Mouse (Mus musculus) limb, embryonic 14.5 days (tissue): ENCODE results near the gene Lrrk1. TPM values are rescaled to one million over a fixed set of nuclear protein-coding genes. Genes with fewer than 3 reads are reported as not detected.

ENCODE experiments used
- ATAC-seq: fragments of 200-750 bp; cut with Nextera tagmentation; 2 replicates; pipeline ENCODE4 v1.8.0; 2017; ENCODE audit warnings: low read depth, moderate number of reproducible peaks, moderate TSS enrichment; ENCODE audit not compliant: low FRiP score
- DNase-seq: peaks from one replicate; pipeline ENCODE4 v3.0.0-alpha.2; 2015; ENCODE audit warnings: low spot score
- H3K27ac ChIP-seq: fragments of 300-500 bp; sonication (generic); replicated peaks from 2 replicates; pipeline ENCODE4 v1.5.1; 2014; ENCODE audit warnings: low read depth, mild to moderate bottlenecking, low read length, moderate library complexity, mixed read lengths
- H3K27me3 ChIP-seq: fragments of 300-500 bp; sonication (generic); 2 replicates; pipeline ENCODE4 v1.6.1; 2014; ENCODE audit warnings: low read length, mixed read lengths; ENCODE audit not compliant: control insufficient read depth, insufficient read depth
- H3K36me3 ChIP-seq: fragments of 300-500 bp; sonication (generic); 2 replicates; pipeline ENCODE4 v1.6.1; 2014; ENCODE audit warnings: mild to moderate bottlenecking, low read length, moderate library complexity, mixed read lengths; ENCODE audit not compliant: control insufficient read depth, insufficient read depth
- H3K4me1 ChIP-seq: fragments of 300-500 bp; sonication (generic); 2 replicates; pipeline ENCODE4 v1.6.1; 2014; ENCODE audit warnings: antibody characterized with exemption, low read length, mixed read lengths; ENCODE audit not compliant: control insufficient read depth, insufficient read depth
- H3K4me2 ChIP-seq: fragments of 300-500 bp; sonication (generic); replicated peaks from 2 replicates; pipeline ENCODE4 v1.6.1; 2014; ENCODE audit warnings: low read depth, mild to moderate bottlenecking, low read length, moderate library complexity; ENCODE audit not compliant: severe bottlenecking
- H3K4me3 ChIP-seq: fragments of 300-500 bp; sonication (generic); replicated peaks from 2 replicates; pipeline ENCODE4 v1.5.1; 2014; ENCODE audit warnings: low read length
- H3K9ac ChIP-seq: fragments of 300-500 bp; sonication (generic); 2 replicates; pipeline ENCODE4 v1.6.1; 2014; ENCODE audit warnings: mild to moderate bottlenecking, low read depth, low read length, moderate library complexity; ENCODE audit not compliant: severe bottlenecking
- H3K9me3 ChIP-seq: fragments of 300-500 bp; sonication (generic); 2 replicates; pipeline ENCODE4 v1.6.1; 2016; ENCODE audit warnings: low read length; ENCODE audit not compliant: control insufficient read depth
- POLR2A ChIP-seq: fragments of 200-500 bp; IDR thresholded peaks from 2 replicates; pipeline ENCODE4 v1.8.0; 2012; ENCODE audit warnings: inconsistent platforms, mild to moderate bottlenecking, moderate library complexity, borderline replicate concordance; ENCODE audit not compliant: insufficient read depth, insufficient read length; ENCODE audit errors: extremely low read depth
- WGBS: fragments of 180-500 bp; shearing (Covaris S2); extraction: QIAGEN DNeasy Blood & Tissue Kit; methylation state at CpG from one replicate; pipeline ENCODE4 v1.1.7; 2014; 5-methylcytosine and 5-hydroxymethylcytosine counted together
- polyA plus RNA-seq, 2 experiments: library from polyadenylated mRNA; depleted of rRNA in 1 of 2; stranded (reverse) in 1 of 2; unstranded in 1 of 2; fragments of >200 nt; fragmentation: Nextera tagmentation in 1 of 2; extraction: Ambion mirVana in 1 of 2; gene quantifications; 2 replicates each; pipeline versions ENCODE4 v1.2.1 to v1.2.3; 2012 to 2014

The Lrrk1 gene
- polyA plus RNA-seq, 2 experiments: 13.1 to 16.1 TPM

DNA sequence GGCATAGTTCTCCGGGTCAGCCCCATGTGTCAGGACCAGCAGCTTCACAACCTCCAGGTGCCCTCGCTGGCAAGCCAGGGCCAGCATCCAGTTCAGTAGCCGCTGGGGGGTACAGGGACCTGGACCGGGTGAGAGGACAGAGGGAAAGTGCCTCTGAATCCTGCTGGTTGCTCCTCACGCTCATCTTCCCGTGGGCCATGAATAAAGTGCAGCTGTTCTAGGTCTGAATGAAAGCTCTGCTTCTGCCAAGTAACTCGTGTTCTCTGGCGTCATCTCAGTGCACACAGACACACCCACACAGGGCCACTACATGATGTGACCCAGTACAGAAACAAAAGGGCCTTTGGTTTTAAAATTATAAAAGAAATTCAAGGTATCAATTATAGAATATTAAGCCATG, 55.8 kb downstream of the Lrrk1 start:
- H3K4me3 ChIP-seq: no peak overlapping the region
- no peaks in the 10 kb centered on the region for H3K27me3 ChIP-seq

DNA sequence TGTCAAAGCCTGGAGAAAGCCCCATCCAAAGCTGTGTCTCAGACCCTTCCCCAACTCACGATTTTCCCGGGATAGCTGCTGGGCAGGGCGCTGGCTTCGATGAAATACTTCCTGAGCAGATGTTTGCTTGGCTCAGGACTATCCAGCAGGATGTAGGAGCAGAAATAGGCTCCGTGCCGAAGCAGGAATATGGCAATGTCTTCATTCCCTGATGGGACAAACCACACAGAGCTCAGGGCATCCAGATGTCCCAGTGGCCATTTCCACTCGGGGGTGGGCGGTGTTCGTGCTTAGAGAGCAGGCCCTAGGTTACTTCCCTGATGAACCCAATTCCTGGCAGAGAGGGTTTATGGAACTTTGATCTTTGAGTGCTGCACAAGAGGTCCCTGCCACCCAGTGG, 57.5 kb downstream of the Lrrk1 start:
- Histone ChIP-seq H3K36me3 (peaks cover 4% of the 10 kb centered on the region; the same call in 1 of the 2 replicates), H3K27ac (no peak overlapping the region), H3K4me2 (no peak overlapping the region), H3K9me3 (no peaks in the 10 kb centered on the region), H3K9ac (no peak overlapping the region), H3K4me1 (peaks cover under 1% of the 10 kb centered on the region; the same call in 1 of the 2 replicates), H3K27me3 (no peaks in the 10 kb centered on the region), H3K4me3 (no peak overlapping the region)
- DNase-seq: no peak
- WGBS: 67% methylated on average over 9 of the region's 9 CpGs
- no peak for TF ChIP-seq POLR2A
- ATAC-seq: no peak; the same call in 1 of the 2 replicates

More for the DNA sequence above, 55.8 kb downstream of the Lrrk1 start:
- no peak for TF ChIP-seq POLR2A
- Histone ChIP-seq H3K9ac (no peak overlapping the region), H3K36me3 (peaks cover 4% of the 10 kb centered on the region; the same call in 1 of the 2 replicates), H3K4me1 (no peaks in the 10 kb centered on the region), H3K4me2 (no peak overlapping the region), H3K27ac (no peak overlapping the region), H3K9me3 (no peaks in the 10 kb centered on the region)
- 92% methylated on average over 8 of the region's 8 CpGs for WGBS
- ATAC-seq (no peak), DNase-seq (no peak)

DNA sequence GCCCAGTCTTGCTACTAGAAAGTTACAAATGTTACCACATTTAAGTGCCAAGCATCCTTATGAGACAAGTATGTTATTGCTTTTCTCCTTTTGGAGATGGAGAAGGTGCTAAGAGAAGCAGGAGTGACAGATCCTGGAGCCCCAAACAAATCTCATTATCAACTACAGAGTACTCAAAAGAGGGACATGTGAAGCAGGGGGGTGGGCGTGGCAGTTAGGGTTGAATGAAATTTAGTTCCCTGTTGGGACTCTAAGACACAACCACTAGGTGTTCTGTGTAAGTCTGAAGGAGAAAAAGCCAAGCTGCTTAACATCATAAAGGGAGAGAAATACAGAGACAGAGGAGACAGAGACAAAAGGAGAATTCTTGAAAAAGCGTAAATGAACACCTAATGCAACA, 60.6 kb downstream of the Lrrk1 start:
- H3K4me1 ChIP-seq: peaks cover 4% of the 10 kb centered on the region; the same call in 1 of the 2 replicates
- H3K27ac ChIP-seq: no peak overlapping the region
- no peaks in the 10 kb centered on the region for H3K9me3 ChIP-seq
- H3K36me3 ChIP-seq: peaks cover 4% of the 10 kb centered on the region; the same call in 1 of the 2 replicates
- DNase-seq: no peak
- ATAC-seq: no peak
- H3K27me3 ChIP-seq: no peaks in the 10 kb centered on the region
- WGBS: 91% methylated on average over 2 of the region's 2 CpGs
- no peak overlapping the region for H3K9ac ChIP-seq
- no peak overlapping the region for H3K4me2 ChIP-seq
- TF ChIP-seq POLR2A: no peak
- H3K4me3 ChIP-seq: no peak overlapping the region

DNA sequence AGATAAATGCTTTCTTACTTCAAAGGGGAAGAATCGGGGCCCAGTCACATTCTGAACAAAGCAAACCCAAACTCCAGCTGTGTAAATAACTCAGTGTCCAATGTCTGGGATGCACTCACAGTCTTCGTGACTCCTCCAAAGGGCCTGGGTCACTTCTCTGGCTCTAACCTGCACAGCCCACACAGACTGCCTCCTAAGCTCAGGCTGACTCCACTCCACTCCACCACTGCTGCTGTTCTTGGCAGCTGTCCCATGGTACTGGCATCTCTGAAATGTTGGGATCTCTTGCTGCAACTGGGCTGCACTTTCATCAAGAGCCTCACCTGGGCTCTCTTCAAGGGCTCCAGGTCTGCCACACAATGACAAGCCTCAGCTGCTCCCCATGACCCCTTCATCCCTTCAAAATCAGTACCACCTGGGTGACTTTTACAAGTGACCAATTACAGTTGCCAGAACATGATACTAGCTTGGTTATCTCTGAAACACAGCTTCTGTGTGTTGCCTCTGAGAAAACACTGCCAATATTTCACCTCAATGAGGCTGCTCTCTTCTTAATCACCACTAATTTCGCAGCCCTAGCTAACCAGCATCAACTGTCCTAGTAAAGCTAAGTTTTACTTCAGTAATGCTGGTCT, 62.6 kb downstream of the Lrrk1 start:
- Histone ChIP-seq H3K9ac (no peak overlapping the region), H3K9me3 (no peaks in the 10 kb centered on the region), H3K4me1 (peaks cover 14% of the 10 kb centered on the region), H3K27me3 (no peaks in the 10 kb centered on the region), H3K4me2 (no peak overlapping the region), H3K36me3 (no peaks in the 10 kb centered on the region), H3K4me3 (no peak overlapping the region), H3K27ac (no peak overlapping the region)
- whole genome bisulfite sequencing: 67% methylated on average over 3 of the region's 3 CpGs
- DNase-seq (no peak), ATAC-seq (no peak)
- no peak for TF ChIP-seq POLR2A

DNA sequence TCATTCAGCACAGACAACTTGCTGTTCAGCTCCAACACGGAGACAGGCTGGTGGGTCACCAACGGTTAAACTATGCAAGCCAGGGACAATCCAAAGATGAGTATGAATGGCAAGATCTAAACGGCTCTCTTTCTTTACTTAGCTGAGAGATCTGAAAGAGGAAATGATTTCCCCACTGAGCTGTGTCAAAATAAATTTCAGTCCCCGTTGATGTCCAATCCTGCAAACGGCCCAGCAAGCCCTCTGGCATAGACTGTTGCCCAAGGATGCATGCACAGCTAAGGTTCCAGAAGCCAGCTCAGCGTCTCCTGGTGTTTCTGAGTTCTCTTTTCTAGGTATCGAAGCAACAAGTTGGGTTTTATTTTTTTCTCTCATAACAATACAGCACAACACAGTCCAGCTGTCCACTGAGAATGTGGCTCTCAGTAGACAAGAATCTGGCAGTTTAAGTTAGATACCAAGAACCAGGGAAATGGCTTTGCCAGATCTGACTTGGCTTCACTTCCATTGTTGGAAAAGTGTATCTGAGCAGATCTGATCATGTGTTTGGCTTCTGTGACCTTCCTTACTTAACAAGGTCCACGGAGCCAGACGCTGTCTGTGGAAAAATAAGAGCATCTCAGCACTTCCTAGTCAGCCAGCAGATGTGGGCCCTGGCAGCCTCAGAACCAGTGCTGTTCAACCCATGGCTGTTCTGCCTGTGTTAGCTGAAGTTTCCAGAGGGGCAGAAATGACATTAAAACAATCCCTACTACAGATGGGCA, 64.7 kb downstream of the Lrrk1 start:
- Histone ChIP-seq H3K27me3 (no peaks in the 10 kb centered on the region), H3K36me3 (no peaks in the 10 kb centered on the region), H3K4me1 (peaks cover 24% of the 10 kb centered on the region), H3K9ac (no peak overlapping the region), H3K9me3 (no peaks in the 10 kb centered on the region), H3K4me3 (no peak overlapping the region), H3K4me2 (no peak overlapping the region), H3K27ac (no peak overlapping the region)
- no peak for DNase-seq
- ATAC-seq: no peak
- no peak for TF ChIP-seq POLR2A
- 69% methylated on average over 9 of the region's 9 CpGs for WGBS
